Mouse (Mus musculus): ENCODE results near the gene Lnp1. TPM values are rescaled to one million over a fixed set of nuclear protein-coding genes. Genes with fewer than 3 reads are reported as not detected.

Lnp1 gene
- polyA plus RNA-seq (2012; ENCODE audit: low replicate concordance): not detected in 2 replicates

DNA sequence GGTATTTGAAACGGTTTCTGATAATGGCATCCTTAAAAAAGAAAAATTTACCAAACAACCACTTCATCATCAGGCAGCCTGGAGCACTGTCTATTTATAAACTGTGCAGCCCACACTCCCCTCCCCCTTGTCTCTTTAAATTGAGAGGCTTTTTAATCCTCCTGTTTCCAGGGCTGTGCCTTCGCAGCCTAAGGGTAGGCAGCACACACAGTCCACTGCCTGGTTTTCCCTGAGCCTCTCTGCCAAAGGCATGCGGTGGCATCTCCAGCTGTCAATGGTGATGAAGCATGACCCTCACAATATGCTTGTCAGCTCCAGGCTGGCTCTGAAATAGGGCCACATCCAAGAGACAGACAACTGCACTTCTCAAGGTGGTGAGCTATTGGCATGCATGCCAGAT, at the start of gene Lnp1:
Lnp1 (minus strand) TSS at position 39 of the 400 bp plus-strand sequence.

DNA sequence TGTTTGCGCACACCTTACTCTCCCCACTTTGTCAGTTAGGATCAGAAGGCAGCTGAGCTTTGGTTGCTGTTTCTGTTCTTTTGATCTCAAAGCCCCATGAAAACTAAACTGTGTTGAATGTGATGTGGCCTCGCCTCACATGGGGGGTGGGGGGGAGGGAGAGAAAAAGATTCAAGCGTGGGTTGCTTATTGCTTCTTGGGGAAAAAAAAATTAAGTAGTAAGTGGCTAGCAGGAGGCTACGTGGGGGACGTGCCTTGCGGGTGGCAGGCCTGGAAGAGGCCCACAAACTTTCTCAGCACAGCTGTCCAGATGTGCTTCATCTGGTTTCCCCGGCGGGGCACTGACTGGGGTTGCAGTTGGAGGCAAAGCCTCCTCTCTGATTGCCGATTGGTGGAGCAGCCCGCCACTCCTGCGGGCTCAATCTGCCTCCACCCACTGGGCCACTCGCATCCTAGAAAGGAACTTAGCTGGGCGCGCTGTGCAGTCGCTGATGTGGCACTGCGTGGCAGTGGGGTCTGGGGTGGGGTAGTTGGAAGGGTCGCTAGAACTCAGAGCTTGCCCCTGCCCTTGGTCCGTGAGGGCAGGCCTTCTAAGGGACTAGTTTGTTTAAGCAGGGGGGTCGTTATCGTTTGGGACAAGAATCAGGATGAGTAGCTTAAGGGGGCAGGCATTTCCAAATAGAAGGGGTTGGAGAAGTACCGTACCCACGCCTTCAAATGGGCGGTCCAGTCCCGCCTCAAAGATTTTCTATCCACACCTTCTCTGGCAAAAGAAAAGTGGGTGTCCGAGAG, 41.8 kb downstream of the Lnp1 start, which contains the start of gene Tmem45a:
Tmem45a (minus strand) TSS at position 343 of the 792 bp plus-strand sequence.

Other genes with a start within 250 kb of the Lnp1 start
- gene Tfg, start 210.6 kb downstream of the Lnp1 start, polyA plus RNA-seq (2012; ENCODE audit: low replicate concordance): 15.8 and 19.0 TPM in 2 replicates
- 0.13 TPM in 1 of 2 replicates, not detected in the other for gene Adgrg7, start 132.2 kb downstream of the Lnp1 start, polyA plus RNA-seq (2012; ENCODE audit: low replicate concordance)
- gene Tmem45a, start 41.9 kb downstream of the Lnp1 start, polyA plus RNA-seq (2012; ENCODE audit: low replicate concordance): not detected in 2 replicates
- 0.06 TPM in 1 of 2 replicates, not detected in the other for gene Tmem45a2, start 143.3 kb upstream of the Lnp1 start, polyA plus RNA-seq (2012; ENCODE audit: low replicate concordance)
- 36.7 and 45.3 TPM in 2 replicates for gene Tomm70a, start 193.6 kb upstream of the Lnp1 start, polyA plus RNA-seq (2012; ENCODE audit: low replicate concordance)
- 0.57 and 7.0 TPM in 2 replicates for gene Nit2, start 239.3 kb upstream of the Lnp1 start, polyA plus RNA-seq (2012; ENCODE audit: low replicate concordance)